Mouse (Mus musculus): ENCODE measurements around the gene Agtpbp1. TPM values are rescaled to one million over a fixed set of nuclear protein-coding genes. Genes with fewer than 3 reads are reported as not detected.

The Agtpbp1 gene
- polyA plus RNA-seq, 1 experiment, result 50.1 TPM

DNA sequence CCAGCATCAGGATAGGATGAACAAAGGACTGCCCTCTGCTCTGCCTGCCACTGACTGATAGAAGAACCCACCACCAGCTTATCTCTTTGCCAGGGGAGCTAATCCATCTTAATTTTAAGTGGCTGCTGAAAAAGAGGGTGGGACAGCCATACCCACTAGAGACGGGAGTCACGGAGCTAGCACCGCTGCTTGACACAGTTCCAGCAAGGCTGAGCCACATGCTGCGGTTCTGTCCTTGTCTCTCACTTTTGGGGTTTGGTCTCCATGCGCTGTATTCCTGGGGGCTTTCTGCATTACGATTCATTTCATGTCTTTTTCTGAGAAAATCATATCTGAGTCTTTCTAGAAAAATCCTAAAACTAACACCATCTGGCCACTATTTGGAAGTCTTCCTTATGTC, 13.9 kb downstream of the Agtpbp1 start:
- no peak for TF ChIP-seq POLR2A (IDR thresholded peaks at IDR 0.05; ENCODE audit: borderline replicate concordance, extremely low read depth, insufficient read depth, insufficient read length, poor library complexity, severe bottlenecking)
- DNase-seq (ENCODE audit: low read depth), result no peak

DNA sequence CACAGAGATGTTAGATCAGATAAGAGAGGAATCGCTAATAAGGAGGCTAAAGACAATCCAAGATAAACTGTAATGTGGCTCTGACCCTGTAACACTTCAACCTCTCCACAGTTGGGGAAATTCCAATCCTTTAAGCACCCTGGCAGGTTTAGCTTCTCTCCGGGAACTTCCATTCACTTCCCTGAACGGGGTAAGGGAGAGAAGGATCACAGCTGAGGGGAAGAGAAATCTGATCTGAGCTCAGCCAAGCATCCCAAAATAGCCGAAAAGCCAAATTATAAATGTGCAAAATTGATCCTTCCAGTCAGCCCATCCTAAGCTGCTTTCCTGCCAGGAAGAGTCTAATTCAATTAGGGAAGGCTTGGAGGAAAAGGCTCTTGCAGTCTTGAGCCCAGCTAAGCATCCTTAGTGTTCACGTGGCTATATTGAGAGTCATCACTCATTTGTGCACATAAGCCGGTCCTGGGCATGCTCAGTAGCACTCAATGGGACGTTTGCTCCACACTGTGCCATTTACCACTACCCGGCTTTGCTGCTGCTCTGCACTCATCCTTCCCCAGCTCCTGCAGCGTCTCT, 19.0 kb downstream of the Agtpbp1 start:
- TF ChIP-seq CTCF (IDR thresholded peaks at IDR 0.05; ENCODE audit: borderline replicate concordance, extremely low read depth, insufficient read depth, insufficient read length) (no peak), POLR2A (IDR thresholded peaks at IDR 0.05; ENCODE audit: borderline replicate concordance, extremely low read depth, insufficient read depth, insufficient read length, poor library complexity, severe bottlenecking) (no peak)
- no peak for DNase-seq (ENCODE audit: low read depth)

DNA sequence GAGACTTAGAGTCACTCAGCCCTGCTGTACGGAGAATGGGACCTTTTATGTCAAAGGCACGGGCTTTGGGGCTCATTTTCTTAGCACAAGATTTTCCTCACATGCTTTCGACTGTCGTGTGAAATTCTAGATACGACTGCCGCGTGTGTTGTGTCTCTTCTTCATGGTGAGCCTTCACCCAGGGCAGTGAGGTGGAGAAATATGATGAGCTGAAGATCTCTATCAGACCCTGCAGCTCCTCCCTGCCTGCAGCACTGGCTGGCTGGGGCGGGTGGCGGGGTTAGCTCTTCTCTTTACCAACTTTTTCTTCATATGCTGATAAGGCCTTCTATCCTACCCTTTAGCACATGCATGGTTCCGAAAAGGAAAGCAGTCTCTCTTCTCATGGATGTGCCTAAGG, 20.1 kb downstream of the Agtpbp1 start:
- DNase-seq (ENCODE audit: low read depth), result no peak
- TF ChIP-seq CTCF (IDR thresholded peaks at IDR 0.05; ENCODE audit: borderline replicate concordance, extremely low read depth, insufficient read depth, insufficient read length) (no peak), POLR2A (IDR thresholded peaks at IDR 0.05; ENCODE audit: borderline replicate concordance, extremely low read depth, insufficient read depth, insufficient read length, poor library complexity, severe bottlenecking) (no peak)

DNA sequence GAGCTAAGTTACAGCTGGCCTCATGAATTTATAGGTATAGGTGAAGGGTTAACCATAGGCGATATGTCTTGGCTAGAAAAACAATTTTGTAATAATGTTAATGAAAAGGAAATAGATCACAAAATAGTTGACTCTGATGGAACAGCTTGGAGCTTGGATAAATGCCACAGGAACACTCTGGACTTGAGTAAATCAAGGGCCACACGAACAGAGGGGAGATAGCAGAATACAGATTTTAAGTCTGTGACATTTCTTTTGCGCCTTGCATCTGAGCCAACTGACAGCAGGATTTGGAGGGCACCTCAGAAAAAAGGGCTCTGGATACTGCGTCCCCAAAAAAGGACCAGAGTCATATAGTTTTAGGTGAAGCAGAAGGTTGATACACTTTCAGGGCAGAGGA, 20.5 kb downstream of the Agtpbp1 start:
- no peak for DNase-seq (ENCODE audit: low read depth)
- TF ChIP-seq CTCF (IDR thresholded peaks at IDR 0.05; ENCODE audit: borderline replicate concordance, extremely low read depth, insufficient read depth, insufficient read length), result no peak
- TF ChIP-seq POLR2A (IDR thresholded peaks at IDR 0.05; ENCODE audit: borderline replicate concordance, extremely low read depth, insufficient read depth, insufficient read length, poor library complexity, severe bottlenecking), result no peak

DNA sequence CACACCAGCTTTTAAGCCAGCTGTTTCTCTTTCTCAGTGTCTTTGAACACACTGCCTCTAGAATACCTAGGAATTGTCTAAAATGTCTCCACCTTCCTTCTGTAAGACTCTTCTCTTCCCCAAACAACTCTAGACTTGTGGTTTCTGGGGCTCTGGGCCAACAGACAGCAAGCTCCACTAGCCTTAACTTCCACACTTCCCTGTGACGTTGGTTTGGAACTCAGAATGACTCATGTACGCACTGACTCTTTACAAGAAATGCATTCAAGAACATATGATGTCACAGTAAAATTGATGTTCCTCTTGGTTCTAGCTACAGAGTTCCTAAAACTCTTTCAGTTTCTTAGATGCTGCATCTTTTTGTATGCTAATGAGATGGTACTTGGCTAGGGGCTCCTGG, 22.6 kb downstream of the Agtpbp1 start:
- DNase-seq (ENCODE audit: low read depth), result no peak
- TF ChIP-seq CTCF (IDR thresholded peaks at IDR 0.05; ENCODE audit: borderline replicate concordance, extremely low read depth, insufficient read depth, insufficient read length), result no peak
- no peak for TF ChIP-seq POLR2A (IDR thresholded peaks at IDR 0.05; ENCODE audit: borderline replicate concordance, extremely low read depth, insufficient read depth, insufficient read length, poor library complexity, severe bottlenecking)

DNA sequence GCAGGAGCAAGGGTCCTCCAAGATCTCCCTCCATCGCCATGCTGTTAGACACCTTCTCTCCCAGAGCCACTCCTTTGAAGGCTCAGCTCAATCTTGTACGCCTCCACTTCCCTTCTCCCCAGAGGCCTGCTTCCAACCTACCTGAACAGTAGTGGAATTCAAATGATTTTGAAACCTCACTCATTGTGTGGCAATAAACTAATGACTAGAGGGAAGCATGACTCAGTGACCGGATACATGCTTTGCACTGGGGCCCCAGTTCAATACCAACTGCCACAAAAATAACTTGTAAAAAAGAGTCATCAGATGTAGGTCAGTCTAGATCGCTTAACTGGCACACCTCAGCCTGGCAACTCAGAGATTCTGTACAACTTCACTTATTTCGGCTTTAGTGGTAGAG, 26.3 kb downstream of the Agtpbp1 start:
- no peak for DNase-seq (ENCODE audit: low read depth)
- TF ChIP-seq POLR2A (IDR thresholded peaks at IDR 0.05; ENCODE audit: borderline replicate concordance, extremely low read depth, insufficient read depth, insufficient read length, poor library complexity, severe bottlenecking) (no peak), CTCF (IDR thresholded peaks at IDR 0.05; ENCODE audit: borderline replicate concordance, extremely low read depth, insufficient read depth, insufficient read length) (no peak)

DNA sequence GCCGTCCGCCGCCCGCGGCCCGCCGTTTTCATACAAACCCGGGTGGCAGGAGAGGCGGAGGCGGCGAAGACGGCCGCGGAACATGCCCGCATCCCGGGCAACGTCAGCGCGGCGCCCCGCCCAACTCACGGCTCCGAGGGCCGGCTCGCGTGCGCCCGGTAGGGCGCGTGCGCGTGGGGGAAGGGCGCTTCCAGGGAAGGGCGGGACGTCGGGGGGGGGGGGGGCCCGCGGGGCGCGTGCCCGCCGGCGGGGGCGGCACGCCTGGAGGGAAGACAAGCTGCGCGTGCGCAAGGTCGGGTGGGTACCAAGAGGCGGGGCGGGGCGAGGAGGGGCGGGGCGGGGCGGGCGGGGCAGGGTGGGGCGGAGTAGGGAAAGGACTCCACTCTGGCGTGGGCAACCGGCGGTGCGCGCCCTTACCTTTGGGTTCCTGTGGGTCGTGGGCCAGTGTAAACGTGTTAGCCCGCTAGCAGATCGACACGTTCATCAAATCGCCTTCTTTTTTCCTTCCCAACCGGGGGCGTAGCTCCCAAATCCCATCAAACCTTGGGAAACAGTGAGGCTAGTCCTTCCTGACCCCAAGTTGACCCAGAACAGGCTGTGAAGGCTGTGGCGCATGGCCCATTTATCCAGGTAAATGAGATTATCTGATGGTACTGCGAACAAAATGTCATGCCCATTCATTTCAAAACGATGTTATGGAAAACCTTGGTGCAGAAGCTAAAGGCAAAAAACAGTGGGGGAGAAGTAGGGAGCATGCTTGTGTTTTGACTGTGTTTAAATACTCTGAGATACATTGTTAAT, 27.6 kb downstream of the Agtpbp1 start:
- TF ChIP-seq POLR2A (IDR thresholded peaks at IDR 0.05; ENCODE audit: borderline replicate concordance, extremely low read depth, insufficient read depth, insufficient read length, poor library complexity, severe bottlenecking) (peak; percentile 86), CTCF (IDR thresholded peaks at IDR 0.05; ENCODE audit: borderline replicate concordance, extremely low read depth, insufficient read depth, insufficient read length) (no peak)
- DNase-seq (ENCODE audit: low read depth), result peak; percentile 95

DNA sequence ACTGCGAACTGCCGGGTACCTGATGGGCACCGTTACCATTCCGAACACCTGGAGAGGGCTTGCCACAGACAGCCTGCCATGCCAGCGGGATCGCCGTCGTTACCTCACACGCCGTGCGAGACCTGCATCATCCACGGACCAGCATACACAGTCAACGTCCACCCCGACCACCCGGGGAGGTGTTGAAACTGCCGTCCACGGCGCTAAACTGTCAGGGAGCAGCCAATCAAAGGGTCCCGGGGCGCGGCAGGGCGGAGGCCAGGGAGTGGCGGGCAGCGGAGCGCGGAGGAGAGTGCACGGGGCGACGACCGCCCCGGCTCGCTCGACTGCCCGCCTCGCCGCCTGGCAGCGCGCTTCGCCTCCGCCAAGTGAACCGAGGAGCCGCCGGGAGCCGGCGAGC, 28.4 kb downstream of the Agtpbp1 start:
- TF ChIP-seq POLR2A (IDR thresholded peaks at IDR 0.05; ENCODE audit: borderline replicate concordance, extremely low read depth, insufficient read depth, insufficient read length, poor library complexity, severe bottlenecking) (no peak), CTCF (IDR thresholded peaks at IDR 0.05; ENCODE audit: borderline replicate concordance, extremely low read depth, insufficient read depth, insufficient read length) (no peak)
- DNase-seq (ENCODE audit: low read depth), result peak; percentile 46

DNA sequence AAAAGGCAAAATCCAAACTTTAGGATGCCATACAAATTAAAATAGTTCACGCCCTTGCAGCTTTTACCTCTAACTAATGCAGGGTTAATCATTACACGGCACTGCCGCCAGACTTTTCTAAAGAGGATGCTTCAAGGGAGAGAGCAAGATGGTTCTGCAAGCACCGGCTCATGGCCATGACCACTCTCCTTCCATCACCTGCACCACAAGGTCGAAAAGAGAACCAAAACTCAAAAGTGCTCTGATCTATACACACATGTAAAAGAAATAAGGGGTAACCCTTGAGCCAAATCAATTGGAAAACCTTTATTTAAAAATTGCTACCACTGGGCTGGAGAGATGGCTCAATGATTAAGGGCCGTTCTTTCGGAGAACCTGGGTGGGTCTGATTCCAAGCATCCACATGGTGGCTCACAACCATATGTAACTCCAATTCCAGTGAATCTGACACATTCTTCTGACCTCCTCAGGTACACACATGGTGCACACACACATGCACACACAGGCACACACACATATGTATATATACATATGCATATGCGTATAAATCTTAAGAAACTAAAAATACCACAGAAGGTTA, 29.3 kb downstream of the Agtpbp1 start:
- DNase-seq (ENCODE audit: low read depth), result no peak
- TF ChIP-seq POLR2A (IDR thresholded peaks at IDR 0.05; ENCODE audit: borderline replicate concordance, extremely low read depth, insufficient read depth, insufficient read length, poor library complexity, severe bottlenecking) (no peak), CTCF (IDR thresholded peaks at IDR 0.05; ENCODE audit: borderline replicate concordance, extremely low read depth, insufficient read depth, insufficient read length) (no peak)

DNA sequence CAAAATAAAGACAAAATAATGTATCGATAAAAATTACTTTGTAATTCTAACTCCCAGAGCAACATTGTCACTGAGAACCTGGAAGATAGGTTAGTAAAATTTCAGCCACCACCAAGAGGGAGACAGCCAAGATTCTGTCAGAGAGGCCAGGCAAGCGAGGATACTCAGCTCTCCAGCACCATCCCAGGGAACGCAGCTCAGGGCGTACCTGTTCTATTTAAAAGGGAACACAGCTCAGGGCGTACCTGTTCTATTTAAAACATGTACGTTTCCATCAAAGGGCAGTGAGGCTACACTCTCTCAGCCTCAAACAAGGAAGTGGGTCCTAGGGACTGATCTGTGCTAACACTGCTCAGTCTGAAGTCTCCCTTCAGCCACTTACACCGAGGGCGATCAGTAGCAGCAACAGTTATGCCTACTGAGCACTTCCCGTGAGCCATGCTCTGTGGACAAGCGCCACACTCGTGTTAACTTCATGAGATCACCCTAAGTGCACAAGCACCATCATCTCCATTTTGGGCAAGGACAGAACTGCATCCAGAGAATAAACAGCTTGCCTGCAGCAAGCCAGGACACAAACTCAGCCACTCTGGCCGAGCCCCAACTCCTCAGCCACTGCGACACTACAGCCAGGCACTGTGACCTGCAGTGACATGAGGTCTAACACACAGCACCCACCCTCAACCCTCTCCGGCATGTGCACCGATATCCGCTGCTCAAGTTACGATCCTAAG, 30.1 kb downstream of the Agtpbp1 start:
- TF ChIP-seq POLR2A (IDR thresholded peaks at IDR 0.05; ENCODE audit: borderline replicate concordance, extremely low read depth, insufficient read depth, insufficient read length, poor library complexity, severe bottlenecking) (no peak), CTCF (IDR thresholded peaks at IDR 0.05; ENCODE audit: borderline replicate concordance, extremely low read depth, insufficient read depth, insufficient read length) (no peak)
- DNase-seq (ENCODE audit: low read depth), result no peak

DNA sequence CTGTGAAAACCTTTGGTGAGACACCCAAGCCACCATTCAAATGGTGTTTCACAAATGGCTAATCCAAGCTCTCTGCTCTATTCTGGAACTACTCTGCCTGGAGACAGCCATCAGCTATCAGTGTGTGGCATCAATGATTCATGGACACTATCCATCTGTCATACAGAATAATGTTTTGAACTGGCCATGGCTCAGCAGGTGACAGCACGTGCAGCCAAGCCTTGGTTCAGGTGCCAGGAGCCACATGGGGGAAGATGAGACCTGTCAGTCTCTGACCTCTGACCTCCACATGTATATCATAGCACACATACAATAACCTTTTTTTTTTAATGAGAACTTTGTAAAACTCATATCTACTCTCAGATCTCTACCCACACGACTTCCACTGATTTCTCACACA, 32.3 kb downstream of the Agtpbp1 start:
- DNase-seq (ENCODE audit: low read depth), result no peak
- no peak for TF ChIP-seq CTCF (IDR thresholded peaks at IDR 0.05; ENCODE audit: borderline replicate concordance, extremely low read depth, insufficient read depth, insufficient read length)
- no peak for TF ChIP-seq POLR2A (IDR thresholded peaks at IDR 0.05; ENCODE audit: borderline replicate concordance, extremely low read depth, insufficient read depth, insufficient read length, poor library complexity, severe bottlenecking)

Measured in brain, embryonic 14.5 days (tissue).